ENCODE assay signal across 8 mouse cellular contexts in genomic region chr4:127168211-127168913, GRCm38 (mm10). TPM values are rescaled to one million over a fixed set of nuclear protein-coding genes. Genes with fewer than 3 reads are reported as not detected.
DNase-seq lines count a peak whose midpoint lies in the region; ATAC-seq and TF ChIP-seq lines count a peak whose summit lies in the region.

No protein-coding gene starts in this region.

- H3K27ac ChIP-seq in CH12.LX (ENCODE audit: insufficient read depth, low read depth), result no peak overlapping the region
- no peak overlapping the region for H3K27ac ChIP-seq in heart, embryonic 11.5 days (ENCODE audit: low read depth, low read length)
- H3K27ac ChIP-seq in kidney, embryonic 15.5 days, result no peak overlapping the region
- H3K27ac ChIP-seq in neural tube, embryonic 14.5 days (ENCODE audit: low read depth, low read length), result peak overlapping the region; percentile 80

- ATAC-seq in common myeloid progenitor, adult 5-6 weeks (replicated peaks; ENCODE audit: low read depth, poor library complexity, severe bottlenecking), result peak; percentile 56; the same call in 1 of the 2 replicates
- ATAC-seq in heart, embryonic 11.5 days (replicated peaks; ENCODE audit: insufficient number of reproducible peaks, low FRiP score, low TSS enrichment), result 0 out of 2 replicates have a peak, but pooled peaks have one; percentile 20
- ATAC-seq in kidney, embryonic 15.5 days (replicated peaks; ENCODE audit: low FRiP score), result peak; percentile 70
- ATAC-seq in neural tube, embryonic 14.5 days (ENCODE audit: low read depth), result peak; percentile 70
- no peak for ATAC-seq in erythroid progenitor cell, adult 5-6 weeks (replicated peaks; ENCODE audit: low FRiP score, poor library complexity, severe bottlenecking)

- peaks cover 3% of the 10 kb centered on the region for H3K9me3 ChIP-seq in CH12.LX (replicated peaks; ENCODE audit: low read length)
- H3K9me3 ChIP-seq in heart, embryonic 11.5 days (replicated peaks; ENCODE audit: control insufficient read depth, low read length), result no peaks in the 10 kb centered on the region
- no peaks in the 10 kb centered on the region for H3K9me3 ChIP-seq in kidney, embryonic 15.5 days (replicated peaks)
- H3K9me3 ChIP-seq in neural tube, embryonic 14.5 days (ENCODE audit: control insufficient read depth, low read length), result no peaks in the 10 kb centered on the region

- no peak for TF ChIP-seq RAD21 in CH12.LX (IDR thresholded peaks at IDR 0.05; ENCODE audit: low read depth, low read length)

- TF ChIP-seq EP300 in CH12.LX (IDR thresholded peaks at IDR 0.05; ENCODE audit: low read length), result no peak

- dilution Hi-C loops in CH12.LX (cut with MboI; ENCODE audit: extremely low pct_ligation_motif_present, extremely low pct_unique_long_range_greater_than_20kb, low sequenced_read_pairs), result no loop called here

- H3K4me3 ChIP-seq in CH12.LX (replicated peaks in 1 of 3; ENCODE audit: low read depth in 2 of 3, low read length in 2 of 3, poor library complexity in 1 of 3), result peak overlapping the region in 2 of 3 experiments; percentile 5 to 41
- peak overlapping the region; percentile 72 for H3K4me3 ChIP-seq in heart, embryonic 11.5 days (ENCODE audit: low read depth, low read length)
- peak overlapping the region; percentile 73 for H3K4me3 ChIP-seq in kidney, embryonic 15.5 days (replicated peaks)
- peak overlapping the region; percentile 40 for H3K4me3 ChIP-seq in lung, adult 2 months (replicated peaks; ENCODE audit: extremely low read depth, low read depth, low read length)
- peak overlapping the region; percentile 86 for H3K4me3 ChIP-seq in neural tube, embryonic 14.5 days (ENCODE audit: low read depth, low read length)

- H3K36me3 ChIP-seq in CH12.LX (replicated peaks in 1 of 2; ENCODE audit: control insufficient read depth in 1 of 2, insufficient read depth in 1 of 2, low read length in 1 of 2), result no peaks in the 10 kb centered on the region
- H3K36me3 ChIP-seq in heart, embryonic 11.5 days (ENCODE audit: control insufficient read depth, insufficient read depth, low read length), result no peaks in the 10 kb centered on the region
- H3K36me3 ChIP-seq in kidney, embryonic 15.5 days, result no peaks in the 10 kb centered on the region
- no peaks in the 10 kb centered on the region for H3K36me3 ChIP-seq in neural tube, embryonic 14.5 days (ENCODE audit: control insufficient read depth, insufficient read depth, low read length)

- in situ Hi-C loops in CH12.LX (cut with MboI; ENCODE audit: low pct_ligation_motif_present, low pct_unique_long_range_greater_than_20kb, low sequenced_read_pairs), result no loop called here

- H3K79me2 ChIP-seq in CH12.LX (replicated peaks; ENCODE audit: control insufficient read depth, extremely low read depth, insufficient read depth, poor library complexity, severe bottlenecking), result no peaks in the 10 kb centered on the region

- no peak for TF ChIP-seq POLR2A in CH12.LX (IDR thresholded peaks at IDR 0.05; ENCODE audit: low read depth, low read length)
- TF ChIP-seq POLR2A in lung, adult 2 months (IDR thresholded peaks at IDR 0.05; ENCODE audit: borderline replicate concordance, extremely low read depth, low read depth, low read length), result no peak

- peaks cover 78% of the 10 kb centered on the region for H3K27me3 ChIP-seq in CH12.LX (replicated peaks)
- peaks cover 63% of the 10 kb centered on the region for H3K27me3 ChIP-seq in heart, embryonic 11.5 days (ENCODE audit: control insufficient read depth, insufficient read depth, low read length)
- peaks cover 88% of the 10 kb centered on the region for H3K27me3 ChIP-seq in kidney, embryonic 15.5 days
- H3K27me3 ChIP-seq in neural tube, embryonic 14.5 days (ENCODE audit: control insufficient read depth, insufficient read depth, low read length), result peaks cover 4% of the 10 kb centered on the region; the same call in 1 of the 2 replicates

- H3K9ac ChIP-seq in CH12.LX (ENCODE audit: insufficient read depth, low read depth), result no peak overlapping the region
- no peak overlapping the region for H3K9ac ChIP-seq in heart, embryonic 11.5 days (ENCODE audit: low read depth, low read length)
- peak overlapping the region; percentile 60 for H3K9ac ChIP-seq in kidney, embryonic 15.5 days
- peak overlapping the region; percentile 93 for H3K9ac ChIP-seq in neural tube, embryonic 14.5 days (replicated peaks; ENCODE audit: low read depth, low read length)

- TF ChIP-seq CTCF in CH12.LX (conservative IDR thresholded peaks at IDR 0.05 in 1 of 2, IDR thresholded peaks at IDR 0.05 in 1 of 2; ENCODE audit: low read depth in 2 of 2, low read length in 2 of 2), result peak in 1 of 2 experiments; percentile 11; a peak in 1 of 4 replicates
- TF ChIP-seq CTCF in lung, adult 2 months (IDR thresholded peaks at IDR 0.05; ENCODE audit: insufficient read depth, low read length), result no peak

- peak overlapping the region; percentile 85 for H3K4me2 ChIP-seq in CH12.LX (ENCODE audit: insufficient read depth, low read depth, poor library complexity, severe bottlenecking)
- peak overlapping the region; percentile 91 for H3K4me2 ChIP-seq in heart, embryonic 11.5 days
- H3K4me2 ChIP-seq in kidney, embryonic 15.5 days, result peak overlapping the region; percentile 100
- H3K4me2 ChIP-seq in neural tube, embryonic 14.5 days (ENCODE audit: low read depth, low read length), result peak overlapping the region; percentile 98

- no peak for DNase-seq in CH12.LX (ENCODE audit: extremely low read depth)
- peak; percentile 19 for DNase-seq in T-cell, adult 2 months (ENCODE audit: low spot score)
- DNase-seq in lung, adult 2 months, result no peak

- peaks cover 4 to 5% of the 10 kb centered on the region in 2 experiments; a peak in 3 of 4 replicates for H3K4me1 ChIP-seq in CH12.LX (ENCODE audit: control insufficient read depth in 1 of 2, insufficient read depth in 2 of 2)
- peaks cover 9% of the 10 kb centered on the region for H3K4me1 ChIP-seq in heart, embryonic 11.5 days (ENCODE audit: control insufficient read depth, insufficient read depth, low read length)
- H3K4me1 ChIP-seq in kidney, embryonic 15.5 days, result peaks cover 27% of the 10 kb centered on the region
- H3K4me1 ChIP-seq in lung, adult 2 months (ENCODE audit: control insufficient read depth, insufficient read depth, low read length), result no peaks in the 10 kb centered on the region
- H3K4me1 ChIP-seq in neural tube, embryonic 14.5 days (ENCODE audit: control insufficient read depth, insufficient read depth, low read length), result peaks cover 29% of the 10 kb centered on the region

- WGBS in heart, embryonic 11.5 days (ENCODE audit: insufficient replicate concordance), result under 1% methylated on average over 37 of the region's 39 CpGs
- WGBS in kidney, embryonic 15.5 days, result 1% methylated on average over 39 of the region's 39 CpGs
- WGBS in lung, adult 2 months, result 1% methylated on average over 39 of the region's 39 CpGs
- under 1% methylated on average over 39 of the region's 39 CpGs for WGBS in neural tube, embryonic 14.5 days

TF ChIP-seq in CH12.LX, 34 proteins besides CTCF, POLR2A, EP300 and RAD21:
- TF ChIP-seq MYC (IDR thresholded peaks at IDR 0.05; ENCODE audit: low read depth, low read length) (no peak), ZNF384 (IDR thresholded peaks at IDR 0.05; ENCODE audit: low read depth, low read length) (no peak), UBTF (IDR thresholded peaks at IDR 0.05; ENCODE audit: low read depth, low read length) (no peak), SMC3 (IDR thresholded peaks at IDR 0.05; ENCODE audit: low read depth, low read length) (no peak), ELF1 (IDR thresholded peaks at IDR 0.05; ENCODE audit: low read depth, low read length) (no peak)

RNA-seq across cellular contexts. Expression of gene Dlgap3, which starts 0.6 kb away (rescaled TPM):
- 0.38 and 0.55 TPM in 2 replicates for total RNA-seq in CH12.LX (2012; rRNA removed)
- total RNA-seq in CH12.LX (2014; rRNA removed), result 0.08 TPM in 1 of 2 replicates, not detected in the other
- polyA plus RNA-seq in CH12.LX (2012; ENCODE audit: insufficient read length, low read depth), result 0.07 and 0.37 TPM in 2 replicates
- not detected in 2 replicates for total RNA-seq in common myeloid progenitor, adult 5-6 weeks (2017)
- 1.2 and 1.4 TPM in 2 replicates for polyA plus RNA-seq in heart, embryonic 11.5 days (2014; fragmentation: Nextera tagmentation; extraction: Ambion mirVana)
- polyA plus RNA-seq in kidney, embryonic 15.5 days (2015; fragmentation: Nextera tagmentation; extraction: Ambion mirVana), result 0.69 and 0.70 TPM in 2 replicates
- polyA plus RNA-seq in lung, adult 2 months (2012; rRNA removed), result 0.25 and 0.54 TPM in 2 replicates
- 21.8 and 26.0 TPM in 2 replicates for polyA plus RNA-seq in neural tube, embryonic 14.5 days (2014; fragmentation: Nextera tagmentation; extraction: Ambion mirVana)
- not detected in 2 replicates for total RNA-seq in erythroid progenitor cell, adult 5-6 weeks (2015; ENCODE audit: low replicate concordance)
- not detected in 2 replicates for total RNA-seq in erythroid progenitor cell, adult 5-6 weeks (2017; ENCODE audit: low replicate concordance)

RNA-seq across cellular contexts. Expression of gene Tmem35b, which starts 44.9 kb away (rescaled TPM):
- 8.4 and 14.2 TPM in 2 replicates for total RNA-seq in CH12.LX (2012; rRNA removed)
- total RNA-seq in CH12.LX (2014; rRNA removed), result 8.3 and 9.4 TPM in 2 replicates
- polyA plus RNA-seq in CH12.LX (2012; ENCODE audit: insufficient read length, low read depth), result 5.5 and 7.1 TPM in 2 replicates
- 4.4 and 10.3 TPM in 2 replicates for total RNA-seq in common myeloid progenitor, adult 5-6 weeks (2017)
- 13.9 and 14.2 TPM in 2 replicates for polyA plus RNA-seq in heart, embryonic 11.5 days (2014; fragmentation: Nextera tagmentation; extraction: Ambion mirVana)
- 23.8 and 26.1 TPM in 2 replicates for polyA plus RNA-seq in kidney, embryonic 15.5 days (2015; fragmentation: Nextera tagmentation; extraction: Ambion mirVana)
- 12.4 and 16.9 TPM in 2 replicates for polyA plus RNA-seq in lung, adult 2 months (2012; rRNA removed)
- polyA plus RNA-seq in neural tube, embryonic 14.5 days (2014; fragmentation: Nextera tagmentation; extraction: Ambion mirVana), result 16.4 and 17.5 TPM in 2 replicates
- 4.3 and 11.3 TPM in 2 replicates for total RNA-seq in erythroid progenitor cell, adult 5-6 weeks (2015; ENCODE audit: low replicate concordance)
- 0.45 and 2.3 TPM in 2 replicates for total RNA-seq in erythroid progenitor cell, adult 5-6 weeks (2017; ENCODE audit: low replicate concordance)

Comparison
In these comparisons a context has a peak if more than half of its experiments do, and no peak if none do; other contexts are left out.
1. H3K4me3 ChIP-seq: peak in every context shown above with its lines; median percentile 86 in neural tube, embryonic 14.5 days; 73 in kidney, embryonic 15.5 days; 72 in heart, embryonic 11.5 days; 40 in lung, adult 2 months; 23 in CH12.LX.
2. H3K9ac ChIP-seq: peak in kidney, embryonic 15.5 days (single experiment) and neural tube, embryonic 14.5 days (single experiment); none in CH12.LX (single experiment) and heart, embryonic 11.5 days (single experiment).
3. Peak in every context shown above with its lines, with median percentiles within 50 percentile points of each other: H3K4me2 ChIP-seq.